ENCODE assay signal across 14 mouse cellular contexts in the genomic region with DNA sequence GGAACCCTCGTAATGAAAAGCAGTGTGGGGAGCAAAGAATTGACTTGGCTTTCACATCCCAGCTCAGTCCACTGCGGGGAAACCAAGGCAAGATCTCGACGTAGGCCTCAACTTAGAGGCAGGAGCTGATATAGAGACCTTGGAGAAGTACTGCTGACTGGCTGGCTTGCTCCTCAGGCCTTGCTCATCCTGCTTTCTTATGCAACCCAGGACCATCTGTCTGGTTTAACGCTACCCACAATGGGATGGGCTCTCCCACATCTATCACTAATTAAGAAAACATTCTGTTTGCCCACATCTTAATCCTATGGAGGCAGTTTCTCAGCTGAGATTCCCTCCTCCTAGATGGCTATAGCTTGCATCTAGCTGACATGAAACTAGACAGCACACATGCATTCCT.
"Had no signal": no experiment of that assay in that cellular context is flagged by ENCODE, and none has a peak within 500 bp of the region (broad histone marks: within the 10 kb centered on the region; RNA-seq: fewer than 3 reads in every experiment).

No protein-coding gene starts in this region.

- H3K9ac ChIP-seq: limb, embryonic 15.5 days; liver, embryonic 12.5 days; lung, embryonic 15.5 days; midbrain, embryonic 13.5 days; neural tube, embryonic 12.5 days had no signal

- H3K36me3 ChIP-seq: limb, embryonic 15.5 days; liver, embryonic 12.5 days; lung, embryonic 15.5 days; midbrain, embryonic 13.5 days; neural tube, embryonic 12.5 days had no signal

- H3K4me2 ChIP-seq: limb, embryonic 15.5 days; liver, embryonic 12.5 days; lung, embryonic 15.5 days; midbrain, embryonic 13.5 days; neural tube, embryonic 12.5 days had no signal

- DNase-seq: layer of hippocampus, postnatal 36 days; retina, postnatal 1 day; right cerebral cortex, postnatal 4 days; spleen, adult 18-20 months; thymus, adult 18-20 months; thymus, postnatal 14 days had no signal

- H3K4me3 ChIP-seq: limb, embryonic 15.5 days; liver, embryonic 12.5 days; lung, embryonic 15.5 days; megakaryocyte, embryonic 14.5 days; midbrain, embryonic 13.5 days; neural tube, embryonic 12.5 days had no signal

- H3K4me1 ChIP-seq: liver, embryonic 12.5 days; megakaryocyte, embryonic 14.5 days had no signal

- H3K27me3 ChIP-seq: limb, embryonic 15.5 days; liver, embryonic 12.5 days; lung, embryonic 15.5 days; megakaryocyte, embryonic 14.5 days; neural tube, embryonic 12.5 days had no signal

- H3K27ac ChIP-seq: limb, embryonic 15.5 days; liver, embryonic 12.5 days; lung, embryonic 15.5 days; macrophage; midbrain, embryonic 13.5 days; neural tube, embryonic 12.5 days had no signal

- H3K9me3 ChIP-seq: limb, embryonic 15.5 days; liver, embryonic 12.5 days; lung, embryonic 15.5 days; midbrain, embryonic 13.5 days; neural tube, embryonic 12.5 days had no signal

- ATAC-seq: inflammation-experienced regulatory T-cells, adult 6 months; liver, embryonic 12.5 days; midbrain, embryonic 13.5 days had no signal
